In the genomic region with DNA sequence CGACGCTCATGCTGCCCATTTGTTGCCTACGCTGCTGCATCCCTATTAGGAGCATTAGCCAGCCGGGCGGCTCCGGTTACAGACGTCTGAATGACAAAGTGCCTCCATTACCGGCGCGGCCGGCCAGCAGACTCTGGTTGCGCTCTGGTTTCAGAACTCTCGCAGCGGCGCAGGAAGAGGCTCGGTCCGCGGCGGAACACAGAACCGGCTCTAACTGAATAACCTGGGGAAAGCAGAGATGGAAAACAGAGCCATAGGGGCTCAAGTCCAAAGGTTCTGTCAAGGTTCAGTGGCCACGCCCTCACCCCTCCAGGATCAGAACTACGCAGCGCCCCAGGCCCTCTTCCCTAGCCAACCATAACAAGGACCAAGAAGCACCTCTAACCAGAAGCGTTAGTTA, we compare ENCODE assay signal across 7 mouse cellular contexts. TPM values are rescaled to one million over a fixed set of nuclear protein-coding genes. Genes with fewer than 3 reads are reported as not detected.
DNase-seq lines count a peak whose midpoint lies in the region; ATAC-seq and TF ChIP-seq lines count a peak whose summit lies in the region.

No protein-coding gene starts in this region.

- DNase-seq in Muller cell, postnatal 12 days (ENCODE audit: inconsistent ontology term), result peak; percentile 52
- peak; percentile 91 for DNase-seq in embryo, embryonic 11 days
- peak; percentile 35 for DNase-seq in liver
- no peak for DNase-seq in thymus, postnatal 10 days (ENCODE audit: low spot score in 2 of 2)
- no peak for DNase-seq in frontal cortex, postnatal 36 days (ENCODE audit: low spot score in 2 of 2)

- WGBS in hindbrain, embryonic 13.5 days, result 1% methylated on average over 24 of the region's 24 CpGs
- WGBS in small intestine, adult 2 months, result 2% methylated on average over 24 of the region's 24 CpGs

- H3K9me3 ChIP-seq in hindbrain, embryonic 13.5 days, result no peaks in the 10 kb centered on the region

- peak overlapping the region; percentile 76 for H3K9ac ChIP-seq in hindbrain, embryonic 13.5 days

- TF ChIP-seq CTCF in small intestine, adult 2 months (IDR thresholded peaks at IDR 0.05; ENCODE audit: extremely low read depth, insufficient read length, insufficient replicate concordance, low read depth, low read length), result no peak

- H3K36me3 ChIP-seq in hindbrain, embryonic 13.5 days, result no peaks in the 10 kb centered on the region
- H3K36me3 ChIP-seq in small intestine, adult 2 months (ENCODE audit: control insufficient read depth, insufficient read depth, low read length), result no peaks in the 10 kb centered on the region

- peak overlapping the region; percentile 73 for H3K4me2 ChIP-seq in hindbrain, embryonic 13.5 days

- peak overlapping the region; percentile 25; the same call in 1 of the 2 replicates for H3K27ac ChIP-seq in hindbrain, embryonic 13.5 days
- H3K27ac ChIP-seq in small intestine, adult 2 months (ENCODE audit: insufficient read depth, low read depth, low read length), result no peak overlapping the region

- peaks cover 56% of the 10 kb centered on the region for H3K4me1 ChIP-seq in hindbrain, embryonic 13.5 days (replicated peaks)
- peaks cover 14% of the 10 kb centered on the region for H3K4me1 ChIP-seq in small intestine, adult 2 months (ENCODE audit: control insufficient read depth, insufficient read depth, insufficient read length, low read length)

- no peak for TF ChIP-seq POLR2A in small intestine, adult 2 months (IDR thresholded peaks at IDR 0.05; ENCODE audit: low read depth, low read length)

- H3K4me3 ChIP-seq in hindbrain, embryonic 13.5 days, result peak overlapping the region; percentile 47
- peak overlapping the region; percentile 14 for H3K4me3 ChIP-seq in small intestine, adult 2 months (ENCODE audit: low read depth, low read length)

- H3K27me3 ChIP-seq in hindbrain, embryonic 13.5 days, result peaks cover 72% of the 10 kb centered on the region
- H3K27me3 ChIP-seq in small intestine, adult 2 months (ENCODE audit: control insufficient read depth, insufficient read depth, low read length), result peaks cover 60% of the 10 kb centered on the region

- no peak for ATAC-seq in hindbrain, embryonic 13.5 days (ENCODE audit: low FRiP score)

RNA-seq across cellular contexts. Expression of gene Ngfr, which starts 2.3 kb away (rescaled TPM):
- 41.4 and 45.5 TPM in 2 replicates for polyA plus RNA-seq in hindbrain, embryonic 13.5 days (2015; fragmentation: Nextera tagmentation; extraction: Ambion mirVana)
- polyA plus RNA-seq in small intestine, adult 2 months (2012; rRNA removed), result 4.8 and 6.5 TPM in 2 replicates

Comparison
In these comparisons a context has a peak if more than half of its experiments do, and no peak if none do; other contexts are left out.
1. DNase-seq: peak in Muller cell, postnatal 12 days (single experiment), embryo, embryonic 11 days (single experiment) and liver (single experiment); none in thymus, postnatal 10 days (0 of 2) and frontal cortex, postnatal 36 days (0 of 2).